Mouse (Mus musculus): ENCODE measurements at regions not wholly inside any gene's neighbourhood (a gene's known extent, or its start where the extent isn't known, plus 50 kb on each side); places are given as distances from the start of the nearest gene placed in this dataset.

DNA sequence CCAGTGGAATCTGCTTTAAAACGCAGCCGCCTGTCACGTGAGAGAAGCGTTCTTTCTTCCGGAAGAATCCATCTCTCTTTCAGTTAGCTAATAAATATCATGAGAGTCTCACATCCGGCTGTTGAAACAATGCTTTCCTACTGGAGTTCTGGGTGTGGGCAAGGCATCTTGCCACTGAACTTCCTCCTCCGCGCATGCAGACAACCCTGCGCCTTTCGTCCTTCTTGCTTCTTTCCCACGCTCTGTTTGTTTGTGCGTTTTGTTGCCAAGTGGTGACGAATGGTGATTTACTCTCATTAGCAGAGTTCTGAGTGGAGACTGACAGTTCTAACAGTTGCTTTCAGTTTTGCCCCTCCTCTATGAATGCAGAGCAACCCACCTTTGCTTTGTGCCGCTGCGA lies 326.8 kb upstream of the Irx2 start:
- TF ChIP-seq CTCF (conservative IDR thresholded peaks at IDR 0.05; ENCODE audit: insufficient read depth, insufficient read length, low read depth, low read length) = no peak
- no peak for TF ChIP-seq POLR2A (IDR thresholded peaks at IDR 0.05; ENCODE audit: low read depth, low read length)
